Mouse (Mus musculus) CH12.LX (cell line): ENCODE results near the gene Lrrk2.

ENCODE experiments used
- CHD2 ChIP-seq: IDR thresholded peaks from 2 replicates; pipeline ENCODE4 v1.6.1; 2011; ENCODE audit warnings: low read length, improper control_type of control experiment
- CTCF ChIP-seq, 2 experiments: IDR thresholded peaks in 1 of 2; conservative IDR thresholded peaks in 1 of 2; 2 replicates each; pipeline ENCODE4 v1.5.1; 2011 to 2012; ENCODE audit warnings: low read depth in 2 of 2, low read length in 2 of 2, improper control_type of control experiment in 1 of 2, inconsistent platforms in 1 of 2, mild to moderate bottlenecking in 1 of 2, moderate library complexity in 1 of 2
- E2F4 ChIP-seq: IDR thresholded peaks from 2 replicates; pipeline ENCODE4 v1.6.1; 2011; ENCODE audit warnings: low read depth, low read length, improper control_type of control experiment; ENCODE audit not compliant: insufficient replicate concordance
- EP300 ChIP-seq: IDR thresholded peaks from 2 replicates; pipeline ENCODE4 v1.6.1; 2011; ENCODE audit warnings: low read length, improper control_type of control experiment
- IRF4 ChIP-seq: IDR thresholded peaks from 2 replicates; pipeline ENCODE4 v1.6.1; 2014; ENCODE audit warnings: low read depth, mild to moderate bottlenecking, inconsistent platforms, low read length, improper control_type of control experiment
- KAT2A ChIP-seq: IDR thresholded peaks from 2 replicates; pipeline ENCODE4 v1.6.1; 2012; ENCODE audit warnings: low read length, improper control_type of control experiment, inconsistent platforms; ENCODE audit not compliant: insufficient replicate concordance
- MAFK ChIP-seq: IDR thresholded peaks from 2 replicates; pipeline ENCODE4 v1.6.1; 2011; ENCODE audit warnings: low read length, improper control_type of control experiment; ENCODE audit not compliant: insufficient replicate concordance
- MAZ ChIP-seq: IDR thresholded peaks from 2 replicates; pipeline ENCODE4 v1.6.1; 2012; ENCODE audit warnings: low read depth, mild to moderate bottlenecking, inconsistent platforms, low read length, improper control_type of control experiment, moderate library complexity
- ZMIZ1 ChIP-seq: IDR thresholded peaks from 2 replicates; pipeline ENCODE4 v1.6.1; 2012; ENCODE audit warnings: low read depth, mild to moderate bottlenecking, inconsistent platforms, low read length, improper control_type of control experiment

- no peak for TF ChIP-seq MAZ
- TF ChIP-seq IRF4: no peak
- TF ChIP-seq MAFK: no peak
- TF ChIP-seq CHD2: no peak
- no peak for TF ChIP-seq EP300
- TF ChIP-seq E2F4: no peak
- no peak for TF ChIP-seq KAT2A
- TF ChIP-seq CTCF (conservative IDR thresholded peaks at IDR 0.05 in 1 of 2, IDR thresholded peaks at IDR 0.05 in 1 of 2; ENCODE audit: low read depth in 2 of 2, low read length in 2 of 2): no peak
- no peak for TF ChIP-seq ZMIZ1
These were observed 12.0 kb upstream of the Lrrk2 start for GRCm38 (mm10) chr15:91661079-91661369.
